ENCODE assay signal across 29 mouse cellular contexts in the genomic region with DNA sequence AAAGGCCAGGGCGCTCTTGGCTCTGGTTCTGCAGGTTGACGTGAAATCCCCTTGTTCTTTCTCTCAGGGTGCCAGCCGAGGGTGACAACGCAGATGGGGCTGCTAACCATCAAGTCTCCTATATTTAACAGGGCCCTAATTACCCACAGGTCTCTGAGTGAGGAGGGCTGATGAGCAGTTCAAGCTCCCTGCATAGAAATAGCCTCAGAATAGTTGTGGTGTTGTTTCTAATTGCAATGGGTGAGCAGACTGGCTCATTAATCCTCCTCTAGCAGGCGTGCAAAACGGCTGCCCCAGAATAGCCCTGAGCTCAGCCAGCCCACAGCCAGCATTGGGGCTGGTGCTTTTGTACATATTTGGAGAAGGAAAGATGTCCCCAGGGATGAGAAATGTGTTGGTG. TPM values are rescaled to one million over a fixed set of nuclear protein-coding genes. Genes with fewer than 3 reads are reported as not detected.
A peak's percentile ranks its signal among the peaks of the same experiment; 100 is the strongest.
DNase-seq lines count a peak whose midpoint lies in the region; ATAC-seq and TF ChIP-seq lines count a peak whose summit lies in the region.
"Had no signal": no experiment of that assay in that cellular context is flagged by ENCODE, and none has a peak within 500 bp of the region (broad histone marks: within the 10 kb centered on the region; RNA-seq: fewer than 3 reads in every experiment).

No protein-coding gene starts in this region.

- intact Hi-C loops in gastrocnemius, postnatal 14 days (cut with DNase I; ENCODE audit: low total_unique reads), result no loop called here

- H3K4me1 ChIP-seq in forebrain, embryonic 10.5 days, result peaks cover 7% of the 10 kb centered on the region; the same call in 1 of the 2 replicates
- no peaks in the 10 kb centered on the region for H3K4me1 ChIP-seq in forebrain, postnatal 0 days (ENCODE audit: insufficient read depth)
- peaks cover 8% of the 10 kb centered on the region for H3K4me1 ChIP-seq in forebrain, embryonic 15.5 days
- H3K4me1 ChIP-seq in kidney, adult 2 months (ENCODE audit: control insufficient read depth, insufficient read depth, low read length), result no peaks in the 10 kb centered on the region
- H3K4me1 ChIP-seq: limb, embryonic 12.5 days; liver, embryonic 15.5 days; midbrain, embryonic 10.5 days; neural tube, embryonic 12.5 days; stomach, embryonic 15.5 days had no signal

- no peak overlapping the region for H3K4me2 ChIP-seq in forebrain, postnatal 0 days (ENCODE audit: low read depth)
- no peak overlapping the region for H3K4me2 ChIP-seq in forebrain, embryonic 15.5 days (replicated peaks)
- H3K4me2 ChIP-seq: heart, embryonic 15.5 days; hindbrain, embryonic 13.5 days; limb, embryonic 12.5 days; liver, embryonic 15.5 days; lung, embryonic 14.5 days; neural tube, embryonic 12.5 days; stomach, embryonic 15.5 days had no signal

- 0 out of 2 replicates have a peak overlapping the region, but pooled peaks have one; percentile 35 for H3K27ac ChIP-seq in forebrain, embryonic 10.5 days
- H3K27ac ChIP-seq in forebrain, postnatal 0 days (ENCODE audit: low read depth, low read length), result no peak overlapping the region
- H3K27ac ChIP-seq in forebrain, embryonic 15.5 days (replicated peaks), result no peak overlapping the region
- H3K27ac ChIP-seq in kidney, adult 2 months (ENCODE audit: insufficient read depth, low read depth, low read length), result no peak overlapping the region
- H3K27ac ChIP-seq: gastrocnemius, adult 2 months; heart, embryonic 15.5 days; hindbrain, embryonic 13.5 days; left cerebral cortex, adult 2 months; limb, embryonic 12.5 days; liver, embryonic 15.5 days; midbrain, embryonic 10.5 days; neural tube, embryonic 12.5 days; stomach, embryonic 15.5 days had no signal

- ATAC-seq in forebrain, postnatal 0 days, result no peak
- ATAC-seq in forebrain, embryonic 15.5 days (replicated peaks), result peak; percentile 61; the same call in 1 of the 2 replicates
- ATAC-seq: intestine, embryonic 16.5 days had no signal

- H3K27me3 ChIP-seq in forebrain, embryonic 10.5 days (ENCODE audit: poor library complexity, severe bottlenecking), result no peaks in the 10 kb centered on the region
- no peaks in the 10 kb centered on the region for H3K27me3 ChIP-seq in forebrain, postnatal 0 days (ENCODE audit: insufficient read depth, low read length)
- H3K27me3 ChIP-seq in forebrain, embryonic 15.5 days, result no peaks in the 10 kb centered on the region
- no peaks in the 10 kb centered on the region for H3K27me3 ChIP-seq in kidney, adult 2 months (replicated peaks; ENCODE audit: control insufficient read depth, insufficient read depth, low read length)
- H3K27me3 ChIP-seq: heart, embryonic 15.5 days; hindbrain, embryonic 13.5 days; limb, embryonic 12.5 days; liver, embryonic 15.5 days; neural tube, embryonic 12.5 days; stomach, embryonic 15.5 days had no signal

- TF ChIP-seq CTCF in forebrain, postnatal 0 days (IDR thresholded peaks at IDR 0.05; ENCODE audit: low read depth), result no peak
- no peak for TF ChIP-seq CTCF in kidney, adult 2 months (conservative IDR thresholded peaks at IDR 0.05; ENCODE audit: insufficient read depth, insufficient read length, low read depth, low read length)

- WGBS in forebrain, embryonic 10.5 days, result 64% methylated on average over 6 of the region's 6 CpGs
- 32% methylated on average over 6 of the region's 6 CpGs for WGBS in forebrain, postnatal 0 days
- 31% methylated on average over 6 of the region's 6 CpGs for WGBS in forebrain, embryonic 15.5 days
- 46% methylated on average over 6 of the region's 6 CpGs for WGBS in kidney, adult 2 months

- DNase-seq in forebrain, embryonic 10.5 days (ENCODE audit: extremely low spot score, low spot score), result no peak
- no peak for DNase-seq in forebrain, postnatal 0 days
- peak; percentile 24 for DNase-seq in retina, postnatal 1 day
- DNase-seq in retina, embryonic 14.5 days (ENCODE audit: low spot score), result no peak
- DNase-seq in gastrocnemius, postnatal 14 days, result no peak
- DNase-seq in kidney, adult 2 months, result no peak
- DNase-seq: adrenal gland, postnatal 14 days; cerebellum, adult 2 months; cerebellum, postnatal 14 days; gastrocnemius, adult 2 months; heart, postnatal 4 days; kidney, adult 9 months; kidney, postnatal 10 days; layer of hippocampus, adult 9-11 months; lung, embryonic 14.5 days; lung, postnatal 14 days; right cerebral cortex, postnatal 25 days had no signal

- no peaks in the 10 kb centered on the region for H3K9me3 ChIP-seq in forebrain, embryonic 10.5 days
- no peaks in the 10 kb centered on the region for H3K9me3 ChIP-seq in forebrain, postnatal 0 days (ENCODE audit: low read length)
- no peaks in the 10 kb centered on the region for H3K9me3 ChIP-seq in forebrain, embryonic 15.5 days
- H3K9me3 ChIP-seq: heart, embryonic 15.5 days; hindbrain, embryonic 13.5 days; limb, embryonic 12.5 days; liver, embryonic 15.5 days; midbrain, embryonic 10.5 days; neural tube, embryonic 12.5 days; stomach, embryonic 15.5 days had no signal

- no peaks in the 10 kb centered on the region for H3K36me3 ChIP-seq in forebrain, embryonic 10.5 days (replicated peaks)
- H3K36me3 ChIP-seq in forebrain, postnatal 0 days (ENCODE audit: insufficient read depth), result no peaks in the 10 kb centered on the region
- H3K36me3 ChIP-seq in forebrain, embryonic 15.5 days, result no peaks in the 10 kb centered on the region
- H3K36me3 ChIP-seq in kidney, adult 2 months (ENCODE audit: control insufficient read depth, insufficient read depth, low read length), result no peaks in the 10 kb centered on the region
- H3K36me3 ChIP-seq: heart, embryonic 15.5 days; hindbrain, embryonic 13.5 days; limb, embryonic 12.5 days; liver, embryonic 15.5 days; midbrain, embryonic 10.5 days; neural tube, embryonic 12.5 days; stomach, embryonic 15.5 days had no signal

- TF ChIP-seq POLR2A in kidney, adult 2 months (IDR thresholded peaks at IDR 0.05; ENCODE audit: low read depth, low read length), result no peak

- H3K4me3 ChIP-seq in forebrain, embryonic 10.5 days, result no peak overlapping the region
- no peak overlapping the region for H3K4me3 ChIP-seq in forebrain, postnatal 0 days (ENCODE audit: low read depth, low read length)
- no peak overlapping the region for H3K4me3 ChIP-seq in forebrain, embryonic 15.5 days
- H3K4me3 ChIP-seq in kidney, adult 2 months (ENCODE audit: insufficient read depth, low read depth, low read length), result no peak overlapping the region
- H3K4me3 ChIP-seq: erythroblast, embryonic 14.5 days; gastrocnemius, adult 2 months; heart, embryonic 15.5 days; hindbrain, embryonic 13.5 days; left cerebral cortex, adult 2 months; limb, embryonic 12.5 days; liver, embryonic 15.5 days; midbrain, embryonic 10.5 days; myocyte; neural tube, embryonic 12.5 days; stomach, embryonic 15.5 days had no signal

- no peak overlapping the region for H3K9ac ChIP-seq in forebrain, postnatal 0 days
- no peak overlapping the region for H3K9ac ChIP-seq in forebrain, embryonic 15.5 days (replicated peaks)
- H3K9ac ChIP-seq: heart, embryonic 15.5 days; hindbrain, embryonic 13.5 days; limb, embryonic 12.5 days; liver, embryonic 15.5 days; lung, embryonic 14.5 days; neural tube, embryonic 12.5 days; stomach, embryonic 15.5 days had no signal

RNA-seq across cellular contexts. Expression of a gene that starts 56.4 kb away (rescaled TPM):
- polyA plus RNA-seq in forebrain, embryonic 10.5 days (2016; fragmentation: Nextera tagmentation; extraction: Ambion mirVana), result 1.0 TPM in 2 replicates
- total RNA-seq in forebrain, postnatal 0 days (2014; rRNA removed), result 0.38 TPM in 1 of 2 replicates, not detected in the other
- 0.59 and 0.97 TPM in 2 replicates for polyA plus RNA-seq in forebrain, postnatal 0 days (2015; fragmentation: Nextera tagmentation; extraction: Ambion mirVana)
- 0.65 and 0.78 TPM in 2 replicates for polyA plus RNA-seq in forebrain, embryonic 15.5 days (2015; fragmentation: Nextera tagmentation; extraction: Ambion mirVana)
- 1 to 10 TPM; 1.6 to 1.9 TPM for total RNA-seq in gastrocnemius, postnatal 14 days (2021)
- polyA plus RNA-seq in kidney, adult 2 months (2012; rRNA removed), result 0.63 and 0.91 TPM in 2 replicates
- total RNA-seq: left cerebral cortex, adult 2 months had no signal
